ENCODE assay signal across 12 mouse cellular contexts in genomic region chr13:45453033-45453432, GRCm38 (mm10). TPM values are rescaled to one million over a fixed set of nuclear protein-coding genes. Genes with fewer than 3 reads are reported as not detected.
A peak's percentile ranks its signal among the peaks of the same experiment; 100 is the strongest.
DNase-seq lines count a peak whose midpoint lies in the region; TF ChIP-seq lines count a peak whose summit lies in the region.
"Had no signal": no experiment of that assay in that cellular context is flagged by ENCODE, and none has a peak within 500 bp of the region (broad histone marks: within the 10 kb centered on the region; RNA-seq: fewer than 3 reads in every experiment).

No protein-coding gene starts in this region.

- H3K4me3 ChIP-seq in gastrocnemius, adult 2 months: no peak overlapping the region
- peak overlapping the region; percentile 38 for H3K4me3 ChIP-seq in testis, adult 2 months (ENCODE audit: control insufficient read depth, low read depth, low read length)
- H3K4me3 ChIP-seq in macrophage (ENCODE audit: inconsistent target): no peak overlapping the region
- H3K4me3 ChIP-seq: hindbrain, embryonic 15.5 days; lung, embryonic 15.5 days had no signal

- H3K27ac ChIP-seq in gastrocnemius, adult 2 months: peak overlapping the region; percentile 31; the same call in 1 of the 2 replicates
- H3K27ac ChIP-seq in testis, adult 2 months (ENCODE audit: control insufficient read depth, insufficient read depth, low read depth, low read length): no peak overlapping the region
- 0 out of 2 replicates have a peak overlapping the region, but pooled peaks have one; percentile 98 for H3K27ac ChIP-seq in macrophage
- H3K27ac ChIP-seq: hindbrain, embryonic 15.5 days; lung, embryonic 15.5 days had no signal

- TF ChIP-seq POLR2A in testis, adult 2 months (IDR thresholded peaks at IDR 0.05; ENCODE audit: control insufficient read depth, low read depth, low read length): no peak

- TF ChIP-seq CTCF in gastrocnemius, adult 2 months (IDR thresholded peaks at IDR 0.05): no peak
- TF ChIP-seq CTCF in testis, adult 2 months (IDR thresholded peaks at IDR 0.05; ENCODE audit: control insufficient read depth, insufficient read depth, insufficient replicate concordance, low read depth, low read length): no peak

- no peaks in the 10 kb centered on the region for H3K36me3 ChIP-seq in testis, adult 2 months (ENCODE audit: control insufficient read depth, insufficient read depth, low read length)
- H3K36me3 ChIP-seq in macrophage (ENCODE audit: inconsistent target): no peaks in the 10 kb centered on the region
- H3K36me3 ChIP-seq: hindbrain, embryonic 15.5 days; lung, embryonic 15.5 days had no signal

- 43% methylated on average over 9 of the region's 9 CpGs for WGBS in macrophage (ENCODE audit: missing documents)

- no peaks in the 10 kb centered on the region for H3K27me3 ChIP-seq in testis, adult 2 months (ENCODE audit: control insufficient read depth, insufficient read depth, low read length)
- H3K27me3 ChIP-seq: hindbrain, embryonic 15.5 days; lung, embryonic 15.5 days had no signal

- peaks cover 7% of the 10 kb centered on the region for H3K4me1 ChIP-seq in testis, adult 2 months (ENCODE audit: control insufficient read depth, insufficient read depth, low read length)

- intact Hi-C loops in gastrocnemius, adult 2 months (cut with DNase I): no loop called here
- intact Hi-C loops in left cerebral cortex, postnatal 14 days (cut with DNase I): no loop called here

- no peak for DNase-seq in gastrocnemius, adult 2 months
- DNase-seq in gastrocnemius, adult 8-10 months (ENCODE audit: low spot score in 2 of 2): no peak
- DNase-seq in testis, postnatal 14 days (ENCODE audit: low spot score): no peak
- DNase-seq in right cerebral cortex, adult 18-20 months: no peak
- DNase-seq in urinary bladder, postnatal 25 days (ENCODE audit: low spot score): no peak
- DNase-seq in left cerebral cortex, postnatal 14 days (ENCODE audit: low spot score in 2 of 2): no peak
- DNase-seq: cerebellum, postnatal 14 days; gastrocnemius, postnatal 10 days had no signal

- H3K79me2 ChIP-seq in macrophage (ENCODE audit: inconsistent target): no peaks in the 10 kb centered on the region

RNA-seq across cellular contexts. Expression of gene Gmpr, which starts 54.2 kb away (rescaled TPM):
- 100 to 1,000 TPM; 152 to 185 TPM for total RNA-seq in gastrocnemius, adult 2 months (2021)
- total RNA-seq in gastrocnemius, adult 8-10 months (2022): 100 to 1,000 TPM; 171 to 206 (median 197) TPM
- 6.4 and 7.4 TPM in 2 replicates for polyA plus RNA-seq in testis, adult 2 months (2012; rRNA removed)
- 1 to 10 TPM in 16 of 26 experiments, under 1 TPM in 3, not detected in 7; 0.41 to 8.6 (median 3.3) TPM for total RNA-seq in macrophage (2018; cell fraction: chromatin; rRNA removed)
- 1 to 10 TPM; 2.2 to 9.9 (median 4.9) TPM for total RNA-seq in macrophage (2018; cell fraction: cytosol; rRNA removed)
- total RNA-seq in macrophage (2018; cell fraction: nucleus; rRNA removed): 1 to 10 TPM in 24 of 26 experiments, under 1 TPM in 1, not detected in 1; 0.92 to 9.3 (median 2.1) TPM
- polyA plus RNA-seq in macrophage (2018): 6.0 to 13.6 TPM (median 7.1 TPM) in 3 replicates
- 10 to 100 TPM; 40.7 to 45.2 TPM for total RNA-seq in left cerebral cortex, postnatal 14 days (2021)
